Mouse (Mus musculus) hindbrain, embryonic 15.5 days (tissue): ENCODE measurements at regions not wholly inside any gene's neighbourhood (a gene's known extent, or its start where the extent isn't known, plus 50 kb on each side); places are given as distances from the start of the nearest gene placed in this dataset.

Source experiments
- ATAC-seq: fragments of 200-750 bp; cut with Nextera tagmentation; 2 replicates; pipeline ENCODE4 v1.8.0; 2017; ENCODE audit warnings: low read depth, moderate number of reproducible peaks, moderate TSS enrichment; ENCODE audit not compliant: low FRiP score
- H3K27ac ChIP-seq: fragments of 300-500 bp; sonication (generic); replicated peaks from 2 replicates; pipeline ENCODE4 v1.5.1; 2015; ENCODE audit warnings: mild to moderate bottlenecking, inconsistent platforms
- H3K27me3 ChIP-seq: fragments of 300-500 bp; sonication (generic); 2 replicates; pipeline ENCODE4 v1.6.1; 2015; ENCODE audit warnings: control low read depth, inconsistent platforms
- H3K36me3 ChIP-seq: fragments of 300-500 bp; sonication (generic); 2 replicates; pipeline ENCODE4 v1.6.1; 2015; ENCODE audit warnings: control low read depth, inconsistent platforms
- H3K4me1 ChIP-seq: fragments of 300-500 bp; sonication (generic); replicated peaks from 2 replicates; pipeline ENCODE4 v1.6.1; 2015; ENCODE audit warnings: control low read depth, inconsistent platforms
- H3K4me2 ChIP-seq: fragments of 300-500 bp; sonication (generic); 2 replicates; pipeline ENCODE4 v1.6.1; 2015; ENCODE audit warnings: moderate library complexity, mild to moderate bottlenecking, inconsistent platforms
- H3K4me3 ChIP-seq: fragments of 300-500 bp; sonication (generic); 2 replicates; pipeline ENCODE4 v1.5.1; 2015; ENCODE audit warnings: mild to moderate bottlenecking, inconsistent platforms
- H3K9ac ChIP-seq: fragments of 300-500 bp; sonication (generic); 2 replicates; pipeline ENCODE4 v1.6.1; 2015; ENCODE audit warnings: inconsistent platforms
- H3K9me3 ChIP-seq: fragments of 300-500 bp; sonication (generic); 2 replicates; pipeline ENCODE4 v1.6.1; 2016; ENCODE audit warnings: control low read depth, inconsistent platforms
- WGBS: fragments of 180-500 bp; shearing (Covaris S2); methylation state at CpG from one replicate; pipeline ENCODE4 v1.1.7; 2015; 5-methylcytosine and 5-hydroxymethylcytosine counted together

- no peak overlapping the region for H3K27ac ChIP-seq
- no peaks in the 10 kb centered on the region for H3K4me1 ChIP-seq
- no peaks in the 10 kb centered on the region for H3K9me3 ChIP-seq
- H3K36me3 ChIP-seq, result no peaks in the 10 kb centered on the region
- H3K4me3 ChIP-seq, result no peak overlapping the region
- H3K27me3 ChIP-seq, result no peaks in the 10 kb centered on the region
- no peak for ATAC-seq
- 93% methylated on average over 3 of the region's 3 CpGs for WGBS
- H3K9ac ChIP-seq, result no peak overlapping the region
- H3K4me2 ChIP-seq, result no peak overlapping the region
Measured at GRCm38 (mm10) chr7:134436917-134437316, 51.5 kb upstream of the D7Ertd443e start.

GRCm38 (mm10) chr7:134439281-134439680 lies 53.8 kb upstream of the D7Ertd443e start:
- H3K4me2 ChIP-seq, result no peak overlapping the region

GRCm38 (mm10) chr7:134445008-134445806 lies 59.7 kb upstream of the D7Ertd443e start:
- H3K4me2 ChIP-seq, result no peak overlapping the region
- no peak overlapping the region for H3K27ac ChIP-seq

More at GRCm38 (mm10) chr7:134439281-134439680, 53.8 kb upstream of the D7Ertd443e start:
- H3K9me3 ChIP-seq, result no peaks in the 10 kb centered on the region
- no peak for ATAC-seq
- WGBS, result 93% methylated on average over 5 of the region's 5 CpGs
- H3K4me3 ChIP-seq, result no peak overlapping the region
- H3K27me3 ChIP-seq, result no peaks in the 10 kb centered on the region
- H3K27ac ChIP-seq, result no peak overlapping the region
- no peaks in the 10 kb centered on the region for H3K36me3 ChIP-seq
- H3K9ac ChIP-seq, result no peak overlapping the region
- no peaks in the 10 kb centered on the region for H3K4me1 ChIP-seq

GRCm38 (mm10) chr7:134447648-134448202 lies 62.3 kb upstream of the D7Ertd443e start:
- Histone ChIP-seq H3K27ac (no peak overlapping the region), H3K4me2 (no peak overlapping the region), H3K4me3 (no peak overlapping the region), H3K4me1 (no peaks in the 10 kb centered on the region), H3K36me3 (no peaks in the 10 kb centered on the region), H3K9me3 (no peaks in the 10 kb centered on the region), H3K27me3 (no peaks in the 10 kb centered on the region), H3K9ac (no peak overlapping the region)
- no peak for ATAC-seq

More at GRCm38 (mm10) chr7:134445008-134445806, 59.7 kb upstream of the D7Ertd443e start:
- H3K4me1 ChIP-seq, result no peaks in the 10 kb centered on the region
- H3K4me3 ChIP-seq, result no peak overlapping the region
- WGBS, result 56% methylated on average over 8 of the region's 8 CpGs
- H3K9me3 ChIP-seq, result no peaks in the 10 kb centered on the region
- H3K36me3 ChIP-seq, result no peaks in the 10 kb centered on the region
- ATAC-seq, result no peak
- no peak overlapping the region for H3K9ac ChIP-seq
- H3K27me3 ChIP-seq, result no peaks in the 10 kb centered on the region

- H3K4me3 ChIP-seq, result no peak overlapping the region
- no peaks in the 10 kb centered on the region for H3K9me3 ChIP-seq
- H3K36me3 ChIP-seq, result no peaks in the 10 kb centered on the region
- no peak overlapping the region for H3K9ac ChIP-seq
- no peaks in the 10 kb centered on the region for H3K4me1 ChIP-seq
- no peaks in the 10 kb centered on the region for H3K27me3 ChIP-seq
- ATAC-seq, result no peak
- WGBS, result 85% methylated on average over 2 of the region's 2 CpGs
- H3K27ac ChIP-seq, result no peak overlapping the region
- H3K4me2 ChIP-seq, result no peak overlapping the region
Measured at GRCm38 (mm10) chr7:134448831-134449230, 63.4 kb upstream of the D7Ertd443e start.

- ATAC-seq, result peak; percentile 73; the same call in 1 of the 2 replicates
- H3K4me3 ChIP-seq, result no peak overlapping the region
- no peaks in the 10 kb centered on the region for H3K9me3 ChIP-seq
- 77% methylated on average over 3 of the region's 3 CpGs for WGBS
- no peak overlapping the region for H3K27ac ChIP-seq
- H3K36me3 ChIP-seq, result no peaks in the 10 kb centered on the region
- H3K27me3 ChIP-seq, result no peaks in the 10 kb centered on the region
- no peak overlapping the region for H3K4me2 ChIP-seq
- 0 out of 2 replicates have a peak, but pooled peaks cover 3% of the 10 kb centered on the region for H3K4me1 ChIP-seq
- H3K9ac ChIP-seq, result no peak overlapping the region
Measured at GRCm38 (mm10) chr7:134462677-134463076, 77.2 kb upstream of the D7Ertd443e start.

- no peak overlapping the region for H3K4me2 ChIP-seq
Measured at GRCm38 (mm10) chr7:134463380-134463779, 77.9 kb upstream of the D7Ertd443e start.

GRCm38 (mm10) chr7:134467216-134467615 lies 81.8 kb upstream of the D7Ertd443e start:
- H3K9ac ChIP-seq, result no peak overlapping the region
- no peak overlapping the region for H3K4me2 ChIP-seq
- no peaks in the 10 kb centered on the region for H3K9me3 ChIP-seq
- H3K36me3 ChIP-seq, result no peaks in the 10 kb centered on the region
- no peak overlapping the region for H3K27ac ChIP-seq
- no peaks in the 10 kb centered on the region for H3K27me3 ChIP-seq
- WGBS, result 95% methylated on average over 3 of the region's 3 CpGs
- ATAC-seq, result no peak
- H3K4me1 ChIP-seq, result no peaks in the 10 kb centered on the region
- H3K4me3 ChIP-seq, result no peak overlapping the region

More at GRCm38 (mm10) chr7:134463380-134463779, 77.9 kb upstream of the D7Ertd443e start:
- no peaks in the 10 kb centered on the region for H3K36me3 ChIP-seq
- H3K9ac ChIP-seq, result no peak overlapping the region
- H3K4me1 ChIP-seq, result 0 out of 2 replicates have a peak, but pooled peaks cover 3% of the 10 kb centered on the region
- H3K27me3 ChIP-seq, result no peaks in the 10 kb centered on the region
- WGBS, result 94% methylated on average over 4 of the region's 4 CpGs
- H3K27ac ChIP-seq, result no peak overlapping the region
- no peak overlapping the region for H3K4me3 ChIP-seq
- no peaks in the 10 kb centered on the region for H3K9me3 ChIP-seq
- ATAC-seq, result no peak

GRCm38 (mm10) chr7:134471286-134471685 lies 85.8 kb upstream of the D7Ertd443e start:
- ATAC-seq, result no peak
- 31% methylated on average over 2 of the region's 2 CpGs for WGBS
- Histone ChIP-seq H3K4me1 (no peaks in the 10 kb centered on the region), H3K9ac (no peak overlapping the region), H3K4me3 (no peak overlapping the region), H3K4me2 (no peak overlapping the region), H3K36me3 (no peaks in the 10 kb centered on the region), H3K9me3 (no peaks in the 10 kb centered on the region), H3K27ac (no peak overlapping the region), H3K27me3 (no peaks in the 10 kb centered on the region)

- Histone ChIP-seq H3K9ac (no peak overlapping the region), H3K27me3 (no peaks in the 10 kb centered on the region), H3K36me3 (no peaks in the 10 kb centered on the region), H3K4me1 (no peaks in the 10 kb centered on the region), H3K27ac (no peak overlapping the region), H3K9me3 (no peaks in the 10 kb centered on the region), H3K4me2 (no peak overlapping the region), H3K4me3 (no peak overlapping the region)
- no peak for ATAC-seq
- WGBS, result 65% methylated on average over 4 of the region's 4 CpGs
Measured at GRCm38 (mm10) chr7:134491326-134491725, 105.9 kb upstream of the D7Ertd443e start.

- no peak for ATAC-seq
- WGBS, result 78% methylated on average over 11 of the region's 11 CpGs
- H3K9me3 ChIP-seq, result no peaks in the 10 kb centered on the region
- H3K4me3 ChIP-seq, result no peak overlapping the region
- no peak overlapping the region for H3K9ac ChIP-seq
- H3K27ac ChIP-seq, result no peak overlapping the region
- H3K4me2 ChIP-seq, result no peak overlapping the region
- H3K36me3 ChIP-seq, result no peaks in the 10 kb centered on the region
- no peaks in the 10 kb centered on the region for H3K4me1 ChIP-seq
- no peaks in the 10 kb centered on the region for H3K27me3 ChIP-seq
Measured at GRCm38 (mm10) chr7:134497219-134497618, 111.8 kb upstream of the D7Ertd443e start.

- ATAC-seq, result no peak
- H3K36me3 ChIP-seq, result no peaks in the 10 kb centered on the region
- WGBS, result 82% methylated on average over 4 of the region's 4 CpGs
Measured at GRCm38 (mm10) chr7:134497870-134498269, 112.4 kb upstream of the D7Ertd443e start.

More at GRCm38 (mm10) chr7:134497870-134498269, 112.4 kb upstream of the D7Ertd443e start:
- Histone ChIP-seq H3K27ac (no peak overlapping the region), H3K9ac (no peak overlapping the region), H3K4me3 (no peak overlapping the region), H3K4me2 (no peak overlapping the region), H3K9me3 (no peaks in the 10 kb centered on the region), H3K4me1 (no peaks in the 10 kb centered on the region), H3K27me3 (no peaks in the 10 kb centered on the region)
